Mouse (Mus musculus) subcutaneous adipose tissue, adult 2 months (tissue): ENCODE measurements around the gene Cnot2. TPM values are rescaled to one million over a fixed set of nuclear protein-coding genes. Genes with fewer than 3 reads are reported as not detected.

Source experiments
- polyA plus RNA-seq: library from polyadenylated mRNA; depleted of rRNA; stranded (reverse); fragments of >200 nt; gene quantifications from 2 replicates; pipeline ENCODE4 v1.2.3, GENCODE M21; 2012; ENCODE audit warnings: low replicate concordance; rRNA removed

Gene Cnot2
- 42.6 and 57.6 TPM in 2 replicates for polyA plus RNA-seq

GRCm38 (mm10) chr10:116581369-116581718 lies at the start of gene Cnot2:
Cnot2 (minus strand) TSS chr10:116581511.

GRCm38 (mm10) chr10:116473759-116474549 lies 107.4 kb downstream of the Cnot2 start, which contains the start of gene Kcnmb4:
Kcnmb4 (minus strand) TSS chr10:116473878.

Other genes with a start within 250 kb of the Cnot2 start
- 0.50 TPM in 1 of 2 replicates, not detected in the other for gene Kcnmb4, start 107.6 kb downstream of the Cnot2 start, polyA plus RNA-seq